ENCODE assay signal across 13 mouse cellular contexts in the genomic region with DNA sequence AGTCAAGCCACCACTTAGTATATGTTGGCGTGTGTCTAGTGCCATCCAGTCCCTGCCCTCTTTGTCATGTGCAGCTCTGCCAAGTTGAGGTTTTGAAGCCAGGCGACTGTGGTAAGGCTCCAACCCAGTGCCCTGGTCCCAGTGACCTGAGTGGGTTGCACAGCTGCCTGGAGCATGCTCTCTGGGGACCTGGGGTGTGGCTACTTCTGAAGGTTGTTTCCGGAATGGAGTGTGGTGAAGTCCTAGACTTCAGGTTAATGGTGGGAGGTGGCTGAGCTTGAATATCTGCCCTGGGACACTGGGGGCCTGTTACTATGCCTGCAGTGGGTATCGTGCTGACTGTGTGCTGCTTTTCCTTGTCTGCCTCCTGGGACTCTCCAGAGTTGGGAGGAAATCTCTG. TPM values are rescaled to one million over a fixed set of nuclear protein-coding genes. Genes with fewer than 3 reads are reported as not detected.
A peak's percentile ranks its signal among the peaks of the same experiment; 100 is the strongest.
DNase-seq lines count a peak whose midpoint lies in the region; ATAC-seq and TF ChIP-seq lines count a peak whose summit lies in the region.
"Had no signal": no experiment of that assay in that cellular context is flagged by ENCODE, and none has a peak within 500 bp of the region (broad histone marks: within the 10 kb centered on the region; RNA-seq: fewer than 3 reads in every experiment).

No protein-coding gene starts in this region.

- H3K27ac ChIP-seq in kidney, embryonic 15.5 days, result 0 out of 2 replicates have a peak overlapping the region, but pooled peaks have one; percentile 4
- no peak overlapping the region for H3K27ac ChIP-seq in CH12.LX (ENCODE audit: insufficient read depth, low read depth)
- H3K27ac ChIP-seq: forebrain, embryonic 15.5 days; hindbrain, postnatal 0 days had no signal

- H3K4me3 ChIP-seq in kidney, embryonic 15.5 days (replicated peaks), result no peak overlapping the region
- H3K4me3 ChIP-seq in CH12.LX (replicated peaks in 1 of 3; ENCODE audit: low read depth in 2 of 3, low read length in 2 of 3, poor library complexity in 1 of 3), result no peak overlapping the region
- H3K4me3 ChIP-seq: forebrain, embryonic 15.5 days had no signal

- dilution Hi-C loops in CH12.LX (cut with MboI; ENCODE audit: extremely low pct_ligation_motif_present, extremely low pct_unique_long_range_greater_than_20kb, low sequenced_read_pairs), result no loop called here

- no peaks in the 10 kb centered on the region for H3K27me3 ChIP-seq in kidney, embryonic 15.5 days
- no peaks in the 10 kb centered on the region for H3K27me3 ChIP-seq in CH12.LX (replicated peaks)
- H3K27me3 ChIP-seq: forebrain, embryonic 15.5 days had no signal

- TF ChIP-seq POLR2A in CH12.LX (IDR thresholded peaks at IDR 0.05; ENCODE audit: low read depth, low read length), result no peak

- H3K4me1 ChIP-seq in kidney, embryonic 15.5 days, result peaks cover 82% of the 10 kb centered on the region
- H3K4me1 ChIP-seq in CH12.LX (ENCODE audit: control insufficient read depth in 1 of 2, insufficient read depth in 2 of 2), result peaks cover 0 to 5% of the 10 kb centered on the region in 2 experiments; a peak in 1 of 4 replicates

- intact Hi-C loops in gastrocnemius, postnatal 36 days (cut with DNase I), result no loop called here

- no peak for TF ChIP-seq RAD21 in CH12.LX (IDR thresholded peaks at IDR 0.05; ENCODE audit: low read depth, low read length)

- ATAC-seq in kidney, embryonic 15.5 days (replicated peaks; ENCODE audit: low FRiP score), result no peak
- ATAC-seq in common myeloid progenitor, adult 5-6 weeks (replicated peaks; ENCODE audit: low read depth, poor library complexity, severe bottlenecking), result peak; percentile 58
- ATAC-seq in megakaryocyte, adult 5-6 weeks (ENCODE audit: poor library complexity, severe bottlenecking), result peak; percentile 24; the same call in 1 of the 2 replicates
- ATAC-seq: forebrain, embryonic 15.5 days; hindbrain, postnatal 0 days had no signal

- no peak overlapping the region for H3K9ac ChIP-seq in kidney, embryonic 15.5 days
- H3K9ac ChIP-seq in CH12.LX (ENCODE audit: insufficient read depth, low read depth), result no peak overlapping the region
- H3K9ac ChIP-seq: forebrain, embryonic 15.5 days had no signal

- WGBS in kidney, embryonic 15.5 days, result 65% methylated on average over 4 of the region's 4 CpGs

- in situ Hi-C loops in CH12.LX (cut with MboI; ENCODE audit: low pct_ligation_motif_present, low pct_unique_long_range_greater_than_20kb, low sequenced_read_pairs), result no loop called here

- no peak for DNase-seq in kidney, adult 9 months
- no peak for DNase-seq in CH12.LX (ENCODE audit: extremely low read depth)
- DNase-seq in embryo, embryonic 10 days (ENCODE audit: low spot score), result no peak
- no peak for DNase-seq in left cerebral cortex, adult 8-10 months (ENCODE audit: low spot score in 2 of 2)
- DNase-seq in gastrocnemius, postnatal 36 days, result no peak
- DNase-seq: cerebellum, adult 2 months; layer of hippocampus, postnatal 36 days; lung, adult 2 months had no signal

- no peak for TF ChIP-seq CTCF in CH12.LX (conservative IDR thresholded peaks at IDR 0.05 in 1 of 2, IDR thresholded peaks at IDR 0.05 in 1 of 2; ENCODE audit: low read depth in 2 of 2, low read length in 2 of 2)

- no peaks in the 10 kb centered on the region for H3K9me3 ChIP-seq in kidney, embryonic 15.5 days (replicated peaks)
- no peaks in the 10 kb centered on the region for H3K9me3 ChIP-seq in CH12.LX (replicated peaks; ENCODE audit: low read length)
- H3K9me3 ChIP-seq: forebrain, embryonic 15.5 days had no signal

- no peaks in the 10 kb centered on the region for H3K79me2 ChIP-seq in CH12.LX (replicated peaks; ENCODE audit: control insufficient read depth, extremely low read depth, insufficient read depth, poor library complexity, severe bottlenecking)

- no peak overlapping the region for H3K4me2 ChIP-seq in kidney, embryonic 15.5 days
- H3K4me2 ChIP-seq in CH12.LX (ENCODE audit: insufficient read depth, low read depth, poor library complexity, severe bottlenecking), result no peak overlapping the region
- H3K4me2 ChIP-seq: forebrain, embryonic 15.5 days had no signal

- 0 out of 2 replicates have a peak, but pooled peaks cover 1% of the 10 kb centered on the region for H3K36me3 ChIP-seq in kidney, embryonic 15.5 days
- H3K36me3 ChIP-seq in CH12.LX (replicated peaks in 1 of 2; ENCODE audit: control insufficient read depth in 1 of 2, insufficient read depth in 1 of 2, low read length in 1 of 2), result no peaks in the 10 kb centered on the region
- H3K36me3 ChIP-seq: forebrain, embryonic 15.5 days had no signal

- TF ChIP-seq EP300 in CH12.LX (IDR thresholded peaks at IDR 0.05; ENCODE audit: low read length), result no peak

TF ChIP-seq in CH12.LX, 34 proteins besides CTCF, POLR2A, EP300 and RAD21:
- TF ChIP-seq NRF1 (IDR thresholded peaks at IDR 0.05; ENCODE audit: low read depth, low read length) (peak; percentile 52), NELFE (IDR thresholded peaks at IDR 0.05; ENCODE audit: low read depth, low read length) (no peak)

RNA-seq across cellular contexts. Expression of gene Tanc1, which starts 18.0 kb away (rescaled TPM):
- 50.2 and 58.3 TPM in 2 replicates for polyA plus RNA-seq in kidney, embryonic 15.5 days (2015; fragmentation: Nextera tagmentation; extraction: Ambion mirVana)
- total RNA-seq in CH12.LX (2012; rRNA removed) (0.08 TPM in 1 of 2 replicates, not detected in the other), CH12.LX (2014; rRNA removed) (0.08 TPM in 1 of 2 replicates, not detected in the other)
- 0.21 and 0.26 TPM in 2 replicates for polyA plus RNA-seq in CH12.LX (2012; ENCODE audit: insufficient read length, low read depth)
- total RNA-seq in common myeloid progenitor, adult 5-6 weeks (2017), result 4.9 and 6.3 TPM in 2 replicates
- 1.2 and 1.7 TPM in 2 replicates for total RNA-seq in megakaryocyte, adult 5-6 weeks (2015)
- total RNA-seq in megakaryocyte, adult 5-6 weeks (2017), result 1.7 and 5.7 TPM in 2 replicates
- total RNA-seq in left cerebral cortex, adult 8-10 months (2022), result 10 to 100 TPM; 21.1 to 26.0 (median 23.8) TPM
- total RNA-seq in gastrocnemius, postnatal 36 days (2021), result 1 to 10 TPM; 6.8 to 8.3 TPM
